Mouse (Mus musculus): ENCODE data around the gene Amt. TPM values are rescaled to one million over a fixed set of nuclear protein-coding genes. Genes with fewer than 3 reads are reported as not detected.

Gene Amt
- polyA plus RNA-seq (2015; fragmentation: Nextera tagmentation; extraction: Ambion mirVana) = 19.1 and 21.9 TPM in 2 replicates

- peak within 1 kb of the TSS; percentile 47 for H3K4me2 ChIP-seq (ENCODE audit: low read depth, low read length)
- H3K27me3 ChIP-seq (ENCODE audit: control insufficient read depth, insufficient read depth, low read depth, low read length) = no peaks in the 10 kb centered on the region
- peaks cover 2% of the 10 kb centered on the region; the same call in 1 of the 2 replicates for H3K4me1 ChIP-seq (replicated peaks; ENCODE audit: control insufficient read depth, insufficient read depth, low read length)
- H3K9ac ChIP-seq (ENCODE audit: low read length) = peak within 1 kb of the TSS; percentile 45
- H3K36me3 ChIP-seq (ENCODE audit: control insufficient read depth, insufficient read depth, low read length) = peaks cover 4% of the 10 kb centered on the region; the same call in 1 of the 2 replicates
- peak; percentile 78 for ATAC-seq (ENCODE audit: low read depth)
- H3K27ac ChIP-seq (ENCODE audit: low read length) = peak within 1 kb of the TSS; percentile 63
- 20% methylated on average over 18 of the region's 18 CpGs for WGBS
- peak within 1 kb of the TSS; percentile 44 for H3K4me3 ChIP-seq (ENCODE audit: low read length)
- H3K9me3 ChIP-seq (ENCODE audit: control insufficient read depth, low read length) = no peaks in the 10 kb centered on the region
Observed at GRCm38 (mm10) chr9:108296453-108297355, at the start of gene Amt. Gene Amt, plus strand, starts transcription at chr9:108296853.

- no peaks in the 10 kb centered on the region for H3K9me3 ChIP-seq (ENCODE audit: control insufficient read depth, low read length)
- no peak overlapping the region for H3K9ac ChIP-seq (ENCODE audit: low read length)
- H3K36me3 ChIP-seq (ENCODE audit: control insufficient read depth, insufficient read depth, low read length) = peaks cover 17% of the 10 kb centered on the region; the same call in 1 of the 2 replicates
- no peak for ATAC-seq (ENCODE audit: low read depth)
- H3K4me1 ChIP-seq (replicated peaks; ENCODE audit: control insufficient read depth, insufficient read depth, low read length) = no peaks in the 10 kb centered on the region
- H3K4me3 ChIP-seq (ENCODE audit: low read length) = no peak overlapping the region
- WGBS = 50% methylated on average over 5 of the region's 5 CpGs
- H3K27me3 ChIP-seq (ENCODE audit: control insufficient read depth, insufficient read depth, low read depth, low read length) = no peaks in the 10 kb centered on the region
- H3K4me2 ChIP-seq (ENCODE audit: low read depth, low read length) = no peak overlapping the region
- H3K27ac ChIP-seq (ENCODE audit: low read length) = no peak overlapping the region
Observed at GRCm38 (mm10) chr9:108248957-108249356, 47.7 kb upstream of the Amt start.

DNA sequence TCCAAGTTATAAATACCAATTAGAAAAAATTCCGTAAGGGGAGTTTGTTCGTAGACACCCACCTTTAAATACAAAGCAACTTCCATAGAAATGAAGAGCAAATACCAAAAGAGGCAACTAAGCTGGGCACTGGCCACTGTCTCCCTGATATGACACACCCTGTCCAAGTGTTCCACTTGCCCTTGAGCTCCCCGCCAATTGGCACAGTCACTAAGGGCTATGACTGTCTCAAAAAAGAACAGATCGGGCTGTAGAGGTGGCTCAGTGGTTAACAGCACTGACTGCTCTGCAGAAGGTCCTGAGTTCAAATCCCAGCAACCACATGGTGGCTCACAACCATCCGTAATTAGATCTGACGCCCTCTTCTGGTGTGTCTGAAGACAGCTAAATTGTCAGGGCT lies 44.8 kb upstream of the Amt start:
- no peaks in the 10 kb centered on the region for H3K4me1 ChIP-seq (replicated peaks; ENCODE audit: control insufficient read depth, insufficient read depth, low read length)
- H3K4me2 ChIP-seq (ENCODE audit: low read depth, low read length) = no peak overlapping the region
- ATAC-seq (ENCODE audit: low read depth) = no peak
- H3K36me3 ChIP-seq (ENCODE audit: control insufficient read depth, insufficient read depth, low read length) = peaks cover 17% of the 10 kb centered on the region; the same call in 1 of the 2 replicates
- no peaks in the 10 kb centered on the region for H3K9me3 ChIP-seq (ENCODE audit: control insufficient read depth, low read length)
- H3K27me3 ChIP-seq (ENCODE audit: control insufficient read depth, insufficient read depth, low read depth, low read length) = no peaks in the 10 kb centered on the region
- no peak overlapping the region for H3K9ac ChIP-seq (ENCODE audit: low read length)
- WGBS = 89% methylated on average over 6 of the region's 6 CpGs
- no peak overlapping the region for H3K27ac ChIP-seq (ENCODE audit: low read length)
- no peak overlapping the region for H3K4me3 ChIP-seq (ENCODE audit: low read length)

GRCm38 (mm10) chr9:108252766-108253165 lies 43.9 kb upstream of the Amt start:
- 62% methylated on average over 7 of the region's 7 CpGs for WGBS
- 0 out of 2 replicates have a peak overlapping the region, but pooled peaks have one; percentile 13 for H3K27ac ChIP-seq (ENCODE audit: low read length)
- ATAC-seq (ENCODE audit: low read depth) = peak; percentile 74
- no peaks in the 10 kb centered on the region for H3K27me3 ChIP-seq (ENCODE audit: control insufficient read depth, insufficient read depth, low read depth, low read length)
- no peaks in the 10 kb centered on the region for H3K4me1 ChIP-seq (replicated peaks; ENCODE audit: control insufficient read depth, insufficient read depth, low read length)
- H3K4me2 ChIP-seq (ENCODE audit: low read depth, low read length) = no peak overlapping the region
- H3K9me3 ChIP-seq (ENCODE audit: control insufficient read depth, low read length) = no peaks in the 10 kb centered on the region
- peaks cover 17% of the 10 kb centered on the region; the same call in 1 of the 2 replicates for H3K36me3 ChIP-seq (ENCODE audit: control insufficient read depth, insufficient read depth, low read length)
- H3K9ac ChIP-seq (ENCODE audit: low read length) = no peak overlapping the region
- no peak overlapping the region for H3K4me3 ChIP-seq (ENCODE audit: low read length)

GRCm38 (mm10) chr9:108260526-108260925 lies 36.1 kb upstream of the Amt start:
- no peak for ATAC-seq (ENCODE audit: low read depth)
- H3K27me3 ChIP-seq (ENCODE audit: control insufficient read depth, insufficient read depth, low read depth, low read length) = no peaks in the 10 kb centered on the region
- peaks cover 20% of the 10 kb centered on the region for H3K4me1 ChIP-seq (replicated peaks; ENCODE audit: control insufficient read depth, insufficient read depth, low read length)
- H3K27ac ChIP-seq (ENCODE audit: low read length) = no peak overlapping the region
- WGBS = 67% methylated on average over 4 of the region's 4 CpGs
- H3K9ac ChIP-seq (ENCODE audit: low read length) = no peak overlapping the region
- no peak overlapping the region for H3K4me2 ChIP-seq (ENCODE audit: low read depth, low read length)
- no peaks in the 10 kb centered on the region for H3K9me3 ChIP-seq (ENCODE audit: control insufficient read depth, low read length)
- H3K4me3 ChIP-seq (ENCODE audit: low read length) = no peak overlapping the region
- no peaks in the 10 kb centered on the region for H3K36me3 ChIP-seq (ENCODE audit: control insufficient read depth, insufficient read depth, low read length)

GRCm38 (mm10) chr9:108261865-108262264 lies 34.8 kb upstream of the Amt start:
- 53% methylated on average over 7 of the region's 7 CpGs for WGBS
- no peak for ATAC-seq (ENCODE audit: low read depth)
- H3K4me2 ChIP-seq (ENCODE audit: low read depth, low read length) = peak overlapping the region; percentile 72
- no peaks in the 10 kb centered on the region for H3K27me3 ChIP-seq (ENCODE audit: control insufficient read depth, insufficient read depth, low read depth, low read length)
- H3K9ac ChIP-seq (ENCODE audit: low read length) = peak overlapping the region; percentile 51
- peak overlapping the region; percentile 95 for H3K4me3 ChIP-seq (ENCODE audit: low read length)
- H3K36me3 ChIP-seq (ENCODE audit: control insufficient read depth, insufficient read depth, low read length) = no peaks in the 10 kb centered on the region
- peaks cover 24% of the 10 kb centered on the region for H3K4me1 ChIP-seq (replicated peaks; ENCODE audit: control insufficient read depth, insufficient read depth, low read length)
- peak overlapping the region; percentile 24; the same call in 1 of the 2 replicates for H3K27ac ChIP-seq (ENCODE audit: low read length)
- no peaks in the 10 kb centered on the region for H3K9me3 ChIP-seq (ENCODE audit: control insufficient read depth, low read length)

DNA sequence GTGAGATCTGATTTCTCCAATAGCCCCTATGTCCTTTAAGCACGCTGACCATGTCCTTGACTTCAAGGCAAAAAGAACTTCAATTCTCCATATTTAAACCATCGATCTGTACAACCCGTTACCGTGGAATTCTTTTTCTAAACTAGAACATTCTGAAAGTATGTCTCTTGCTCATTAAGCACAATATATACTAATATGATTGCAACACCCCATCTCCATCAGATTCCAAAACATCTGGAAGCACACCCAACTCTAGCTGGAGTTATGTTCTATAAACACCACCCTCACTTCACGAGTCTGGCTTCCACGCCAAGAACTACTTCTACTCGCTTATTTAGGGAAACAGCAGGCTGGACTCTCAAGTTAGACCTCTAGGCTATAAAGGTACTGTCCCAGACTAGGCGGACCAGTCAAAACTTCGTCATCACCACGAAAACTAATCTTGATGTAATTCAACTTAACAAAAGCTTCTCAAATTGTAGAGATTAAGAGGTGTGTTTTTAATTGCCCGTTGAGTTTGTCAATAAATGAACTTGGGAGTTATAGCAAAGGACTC lies 34.1 kb upstream of the Amt start:
- Histone ChIP-seq H3K27me3 (ENCODE audit: control insufficient read depth, insufficient read depth, low read depth, low read length) (no peaks in the 10 kb centered on the region), H3K9me3 (ENCODE audit: control insufficient read depth, low read length) (no peaks in the 10 kb centered on the region), H3K9ac (ENCODE audit: low read length) (peak overlapping the region; percentile 93), H3K4me3 (ENCODE audit: low read length) (peak overlapping the region; percentile 95), H3K4me2 (ENCODE audit: low read depth, low read length) (peak overlapping the region; percentile 72), H3K27ac (ENCODE audit: low read length) (peak overlapping the region; percentile 97), H3K4me1 (replicated peaks; ENCODE audit: control insufficient read depth, insufficient read depth, low read length) (peaks cover 27% of the 10 kb centered on the region), H3K36me3 (ENCODE audit: control insufficient read depth, insufficient read depth, low read length) (no peaks in the 10 kb centered on the region)
- 27% methylated on average over 11 of the region's 11 CpGs for WGBS
- no peak for ATAC-seq (ENCODE audit: low read depth)

DNA sequence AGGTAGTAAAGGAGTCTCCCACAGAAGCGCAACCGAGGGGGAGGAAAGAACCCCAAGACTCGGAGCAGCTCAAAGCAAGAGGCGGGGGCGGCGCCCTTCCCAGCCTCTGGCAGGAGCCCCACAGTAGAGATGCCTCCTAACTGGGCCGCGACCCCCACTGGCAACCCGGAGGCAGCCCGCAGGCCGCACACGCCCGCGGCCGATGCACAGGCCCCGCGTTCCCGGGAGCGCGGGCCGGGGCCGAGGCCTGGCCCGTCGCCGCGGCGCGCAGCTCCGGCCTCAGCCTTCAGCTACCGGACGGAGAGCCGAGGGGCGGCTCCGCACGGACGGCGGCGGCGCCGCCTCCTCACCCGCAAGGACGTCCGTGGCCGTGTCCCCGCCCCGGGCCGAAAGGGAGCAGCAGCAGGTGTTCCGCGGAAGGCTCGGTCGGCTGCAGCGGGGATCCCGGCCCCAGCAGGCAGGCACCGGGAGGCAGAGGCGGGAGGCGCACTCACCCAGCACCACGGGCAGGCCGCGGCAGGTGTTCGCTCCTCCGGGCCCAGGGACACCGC lies 33.4 kb upstream of the Amt start:
- H3K27me3 ChIP-seq (ENCODE audit: control insufficient read depth, insufficient read depth, low read depth, low read length) = no peaks in the 10 kb centered on the region
- peak overlapping the region; percentile 95 for H3K4me3 ChIP-seq (ENCODE audit: low read length)
- peaks cover 29% of the 10 kb centered on the region for H3K4me1 ChIP-seq (replicated peaks; ENCODE audit: control insufficient read depth, insufficient read depth, low read length)
- H3K4me2 ChIP-seq (ENCODE audit: low read depth, low read length) = peak overlapping the region; percentile 72
- H3K27ac ChIP-seq (ENCODE audit: low read length) = peak overlapping the region; percentile 97
- peak; percentile 41 for ATAC-seq (ENCODE audit: low read depth)
- H3K36me3 ChIP-seq (ENCODE audit: control insufficient read depth, insufficient read depth, low read length) = no peaks in the 10 kb centered on the region
- H3K9ac ChIP-seq (ENCODE audit: low read length) = peak overlapping the region; percentile 93
- WGBS = under 1% methylated on average over 55 of the region's 62 CpGs
- no peaks in the 10 kb centered on the region for H3K9me3 ChIP-seq (ENCODE audit: control insufficient read depth, low read length)

DNA sequence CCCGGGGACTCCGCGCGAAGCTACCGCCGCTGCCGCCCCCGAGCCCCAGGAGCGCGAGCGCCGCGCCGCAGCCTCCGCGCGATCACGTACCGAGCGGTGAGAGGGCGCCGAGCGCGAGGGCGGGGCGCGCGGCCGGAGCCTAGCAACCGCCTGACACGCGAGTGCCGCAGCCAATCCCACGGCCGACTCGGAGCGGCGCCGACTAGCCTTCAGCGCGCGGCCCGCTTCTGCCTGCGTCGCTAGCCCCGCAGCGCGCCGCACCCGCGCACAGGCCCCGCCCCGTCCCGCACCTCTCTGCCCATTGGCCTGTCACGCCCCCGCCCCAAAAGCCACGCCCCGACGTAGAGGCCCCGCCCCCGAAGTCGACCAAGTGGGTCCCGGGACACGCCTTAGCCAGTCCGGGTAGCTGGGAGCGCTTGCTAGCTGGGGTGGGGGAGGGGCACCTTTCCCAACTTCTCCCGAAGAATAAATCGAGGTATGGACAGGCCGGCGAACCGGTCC lies 32.9 kb upstream of the Amt start, which contains the start of gene Dag1:
Dag1 (minus strand) TSS at position 269 of the 501 bp plus-strand sequence.
- H3K9me3 ChIP-seq (ENCODE audit: control insufficient read depth, low read length) = no peaks in the 10 kb centered on the region
- H3K4me3 ChIP-seq (ENCODE audit: low read length) = peak within 1 kb of the TSS; percentile 95
- peaks cover 29% of the 10 kb centered on the region for H3K4me1 ChIP-seq (replicated peaks; ENCODE audit: control insufficient read depth, insufficient read depth, low read length)
- H3K36me3 ChIP-seq (ENCODE audit: control insufficient read depth, insufficient read depth, low read length) = no peaks in the 10 kb centered on the region
- WGBS = under 1% methylated on average over 52 of the region's 71 CpGs
- H3K27me3 ChIP-seq (ENCODE audit: control insufficient read depth, insufficient read depth, low read depth, low read length) = no peaks in the 10 kb centered on the region
- peak within 1 kb of the TSS; percentile 97 for H3K27ac ChIP-seq (ENCODE audit: low read length)
- ATAC-seq (ENCODE audit: low read depth) = peak; percentile 97
- peak within 1 kb of the TSS; percentile 93 for H3K9ac ChIP-seq (ENCODE audit: low read length)
- H3K4me2 ChIP-seq (ENCODE audit: low read depth, low read length) = peak within 1 kb of the TSS; percentile 72
